Mouse (Mus musculus) brain, embryonic 14.5 days (tissue): ENCODE measurements around the gene Slc5a10.

Experiments
- CTCF ChIP-seq: fragments of 200-500 bp; IDR thresholded peaks from 2 replicates; pipeline ENCODE4 v1.5.1; 2012; ENCODE audit warnings: inconsistent platforms, mild to moderate bottlenecking, moderate library complexity, borderline replicate concordance; ENCODE audit not compliant: insufficient read depth, insufficient read length; ENCODE audit errors: extremely low read depth
- POLR2A ChIP-seq: fragments of 200-500 bp; IDR thresholded peaks from 2 replicates; pipeline ENCODE4 v1.6.1; 2012; ENCODE audit warnings: mild to moderate bottlenecking, inconsistent platforms, borderline replicate concordance; ENCODE audit not compliant: poor library complexity, insufficient read depth, insufficient read length, severe bottlenecking; ENCODE audit errors: extremely low read depth

DNA sequence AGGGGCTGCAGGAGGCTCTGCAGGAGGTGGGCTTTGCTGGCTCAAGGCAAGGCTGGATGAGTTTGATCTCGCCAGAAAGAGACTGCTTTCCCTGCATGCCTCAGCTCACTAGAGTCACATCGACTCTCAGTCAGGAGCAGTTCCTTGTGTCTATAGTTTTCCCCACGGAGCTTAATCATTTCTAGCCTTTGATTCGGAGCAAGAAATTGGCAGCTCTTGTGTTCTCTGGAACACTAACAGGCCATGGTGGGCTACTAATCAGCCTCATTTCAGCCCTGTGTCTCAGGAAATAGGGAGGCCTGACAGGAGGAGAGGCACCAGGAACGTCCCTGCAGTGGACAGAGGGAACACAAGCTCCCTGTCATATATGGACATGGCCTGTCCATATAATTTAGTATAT is 2.6 kb downstream of the Slc5a10 start:
- TF ChIP-seq CTCF: no peak
- no peak for TF ChIP-seq POLR2A
